Mouse (Mus musculus): ENCODE measurements around the gene Zdhhc7. TPM values are rescaled to one million over a fixed set of nuclear protein-coding genes. Genes with fewer than 3 reads are reported as not detected.

The Zdhhc7 gene
- total RNA-seq, 2 experiments from 2014 or later, result 23.9 to 27.6 TPM

- intact Hi-C loops (cut with DNase I), result loop anchor here (1.0 kb wide), 1 partner anchor 134 kb away; no protein-coding TSS in a partner anchor
- Histone ChIP-seq H3K27ac (no peak overlapping the region), H3K4me3 (no peak overlapping the region)
- peak; percentile 84 for TF ChIP-seq CTCF (IDR thresholded peaks at IDR 0.05)
- peak; percentile 87 for DNase-seq
These were observed 23.2 kb downstream of the Zdhhc7 start for GRCm38 (mm10) chr8:120078080-120078479.

GRCm38 (mm10) chr8:120075347-120075746 is 25.9 kb downstream of the Zdhhc7 start:
- no peak for TF ChIP-seq CTCF (IDR thresholded peaks at IDR 0.05)
- no peak for DNase-seq
- intact Hi-C loops (cut with DNase I), result no loop called here
- Histone ChIP-seq H3K27ac (no peak overlapping the region), H3K4me3 (no peak overlapping the region)

- intact Hi-C loops (cut with DNase I), result no loop called here
- Histone ChIP-seq H3K27ac (no peak overlapping the region), H3K4me3 (no peak overlapping the region)
- no peak for DNase-seq
- TF ChIP-seq CTCF (IDR thresholded peaks at IDR 0.05), result peak; percentile 7; the same call in 1 of the 2 replicates
These were observed 26.8 kb downstream of the Zdhhc7 start for GRCm38 (mm10) chr8:120074516-120074915.

GRCm38 (mm10) chr8:120072827-120073226 is 28.5 kb downstream of the Zdhhc7 start:
- intact Hi-C loops (cut with DNase I), result no loop called here
- peak overlapping the region; percentile 71 for H3K27ac ChIP-seq
- no peak for TF ChIP-seq CTCF (IDR thresholded peaks at IDR 0.05)

GRCm38 (mm10) chr8:120072259-120072658 is 29.0 kb downstream of the Zdhhc7 start:
- peak overlapping the region; percentile 71 for H3K27ac ChIP-seq
- DNase-seq, result no peak
- intact Hi-C loops (cut with DNase I), result no loop called here
- no peak overlapping the region for H3K4me3 ChIP-seq
- no peak for TF ChIP-seq CTCF (IDR thresholded peaks at IDR 0.05)

More at GRCm38 (mm10) chr8:120072827-120073226, 28.5 kb downstream of the Zdhhc7 start:
- H3K4me3 ChIP-seq, result no peak overlapping the region
- DNase-seq, result peak; percentile 59

GRCm38 (mm10) chr8:120071684-120072083 is 29.6 kb downstream of the Zdhhc7 start:
- intact Hi-C loops (cut with DNase I), result no loop called here
- Histone ChIP-seq H3K4me3 (no peak overlapping the region), H3K27ac (peak overlapping the region; percentile 71)
- peak; percentile 97 for TF ChIP-seq CTCF (IDR thresholded peaks at IDR 0.05)
- DNase-seq, result peak; percentile 87

- DNase-seq, result peak; percentile 93
- peak overlapping the region; percentile 88 for H3K27ac ChIP-seq
- no peak for TF ChIP-seq CTCF (IDR thresholded peaks at IDR 0.05)
- intact Hi-C loops (cut with DNase I), result loop anchor here (2.0 to 5.0 kb wide), 2 partner anchors 21 to 36 kb away; no protein-coding TSS in a partner anchor
- H3K4me3 ChIP-seq, result peak overlapping the region; percentile 41
These were observed 33.2 kb downstream of the Zdhhc7 start for GRCm38 (mm10) chr8:120067936-120068668.

- intact Hi-C loops (cut with DNase I), result loop anchor here (2.0 to 5.0 kb wide), 2 partner anchors 19 to 34 kb away; no protein-coding TSS in a partner anchor
- no peak for DNase-seq
- no peak for TF ChIP-seq CTCF (IDR thresholded peaks at IDR 0.05)
- Histone ChIP-seq H3K27ac (peak overlapping the region; percentile 88; the same call in 1 of the 2 replicates), H3K4me3 (no peak overlapping the region)
These were observed 35.1 kb downstream of the Zdhhc7 start for GRCm38 (mm10) chr8:120066226-120066625.

GRCm38 (mm10) chr8:120065611-120066010 is 35.7 kb downstream of the Zdhhc7 start:
- intact Hi-C loops (cut with DNase I), result loop anchor here (2.0 to 5.0 kb wide), 2 partner anchors 19 to 33 kb away; no protein-coding TSS in a partner anchor

GRCm38 (mm10) chr8:120063326-120063725 is 38.0 kb downstream of the Zdhhc7 start:
- intact Hi-C loops (cut with DNase I), result loop anchor here (2.0 kb wide), 1 partner anchor 59 kb away; no protein-coding TSS in a partner anchor
- no peak for DNase-seq
- Histone ChIP-seq H3K27ac (peak overlapping the region; percentile 69), H3K4me3 (no peak overlapping the region)
- no peak for TF ChIP-seq CTCF (IDR thresholded peaks at IDR 0.05)

More at GRCm38 (mm10) chr8:120065611-120066010, 35.7 kb downstream of the Zdhhc7 start:
- no peak overlapping the region for H3K4me3 ChIP-seq
- no peak for DNase-seq
- no peak for TF ChIP-seq CTCF (IDR thresholded peaks at IDR 0.05)
- no peak overlapping the region for H3K27ac ChIP-seq

GRCm38 (mm10) chr8:120062742-120063141 is 38.5 kb downstream of the Zdhhc7 start:
- peak overlapping the region; percentile 69 for H3K27ac ChIP-seq
- TF ChIP-seq CTCF (IDR thresholded peaks at IDR 0.05), result no peak
- H3K4me3 ChIP-seq, result no peak overlapping the region
- intact Hi-C loops (cut with DNase I), result loop anchor here (2.0 kb wide), 1 partner anchor 58 kb away; no protein-coding TSS in a partner anchor
- peak; percentile 89 for DNase-seq

- intact Hi-C loops (cut with DNase I), result no loop called here
- TF ChIP-seq CTCF (IDR thresholded peaks at IDR 0.05), result no peak
- no peak for DNase-seq
- Histone ChIP-seq H3K27ac (peak overlapping the region; percentile 20), H3K4me3 (no peak overlapping the region)
These were observed 44.2 kb downstream of the Zdhhc7 start for GRCm38 (mm10) chr8:120057078-120057477.

- DNase-seq, result no peak
- intact Hi-C loops (cut with DNase I), result no loop called here
These were observed 46.4 kb downstream of the Zdhhc7 start for GRCm38 (mm10) chr8:120054833-120055232.

More at GRCm38 (mm10) chr8:120054833-120055232, 46.4 kb downstream of the Zdhhc7 start:
- H3K27ac ChIP-seq, result no peak overlapping the region
- no peak for TF ChIP-seq CTCF (IDR thresholded peaks at IDR 0.05)
- no peak overlapping the region for H3K4me3 ChIP-seq

Data from gastrocnemius, adult 2 months (tissue).